Comparison of ENCODE assay signal across 12 mouse cellular contexts in the genomic region with DNA sequence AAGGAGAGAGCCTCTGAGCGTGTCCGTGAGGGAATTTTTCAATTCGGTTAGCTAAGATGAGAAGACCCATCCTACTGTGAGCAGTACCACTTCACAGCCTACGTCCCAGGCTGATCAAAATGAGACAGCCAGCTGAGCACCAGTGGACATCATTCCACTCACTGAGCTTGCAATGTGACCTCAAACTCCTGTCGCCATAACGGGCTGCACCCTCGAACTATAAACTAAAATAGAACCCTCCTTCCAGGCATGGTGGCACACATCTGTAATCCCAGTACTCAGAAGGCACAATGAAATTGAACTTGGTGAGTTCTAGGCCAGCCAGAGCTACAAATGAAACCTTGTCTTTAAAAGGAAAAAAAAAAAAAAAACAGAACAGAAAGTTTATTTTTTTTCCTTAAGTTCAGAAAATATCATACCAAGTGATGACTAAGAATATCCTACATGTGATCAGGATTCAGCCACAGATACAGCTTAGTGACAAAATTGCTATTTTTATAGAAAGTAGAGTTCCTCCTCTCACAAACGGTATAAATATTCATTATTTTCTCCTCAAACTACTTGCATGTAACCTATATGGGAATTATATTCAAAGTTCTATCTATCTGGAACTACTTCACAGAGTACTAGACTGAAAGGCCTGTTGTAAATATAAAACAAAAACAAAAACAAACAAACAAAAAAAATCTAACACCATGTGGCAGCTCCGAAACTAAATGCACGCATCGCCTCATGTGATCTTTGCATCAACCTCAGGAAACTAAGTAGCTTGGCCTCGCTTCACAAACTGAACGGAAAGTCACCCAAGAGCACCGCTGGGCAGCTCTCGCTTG. TPM values are rescaled to one million over a fixed set of nuclear protein-coding genes. Genes with fewer than 3 reads are reported as not detected.
DNase-seq lines count a peak whose midpoint lies in the region; ATAC-seq and TF ChIP-seq lines count a peak whose summit lies in the region.
"Had no signal": no experiment of that assay in that cellular context is flagged by ENCODE, and none has a peak within 500 bp of the region (broad histone marks: within the 10 kb centered on the region; RNA-seq: fewer than 3 reads in every experiment).

No protein-coding gene starts in this region.

- peak; percentile 87 for DNase-seq in heart, adult 11 months
- no peak for DNase-seq in layer of hippocampus, adult 2 months (ENCODE audit: low spot score in 2 of 2)
- DNase-seq in layer of hippocampus, postnatal 10 days (ENCODE audit: low spot score in 2 of 2): no peak
- DNase-seq in 3T3-L1 (ENCODE audit: low read depth, low spot score): peak; percentile 33
- DNase-seq in induced T-regulatory cell, adult 2 months (ENCODE audit: low read depth): peak; percentile 47
- DNase-seq in midbrain, postnatal 0 days (ENCODE audit: low spot score): no peak
- DNase-seq in midbrain, embryonic 14.5 days: no peak
- DNase-seq: layer of hippocampus, adult 9-11 months had no signal

- no peaks in the 10 kb centered on the region for H3K36me3 ChIP-seq in heart, embryonic 11.5 days (ENCODE audit: control insufficient read depth, insufficient read depth, low read length)
- no peaks in the 10 kb centered on the region for H3K36me3 ChIP-seq in midbrain, postnatal 0 days (ENCODE audit: insufficient read depth, low read length)
- no peaks in the 10 kb centered on the region for H3K36me3 ChIP-seq in midbrain, embryonic 14.5 days (ENCODE audit: control insufficient read depth, insufficient read depth, low read length)
- H3K36me3 ChIP-seq: forebrain, embryonic 10.5 days had no signal

- H3K4me3 ChIP-seq in heart, embryonic 11.5 days (ENCODE audit: low read depth, low read length): no peak overlapping the region
- H3K4me3 ChIP-seq in layer of hippocampus, adult 2 months: 0 out of 2 replicates have a peak overlapping the region, but pooled peaks have one; percentile 5
- no peak overlapping the region for H3K4me3 ChIP-seq in midbrain, postnatal 0 days (ENCODE audit: low read depth, low read length)
- no peak overlapping the region for H3K4me3 ChIP-seq in midbrain, embryonic 14.5 days (replicated peaks; ENCODE audit: low read depth, low read length)
- H3K4me3 ChIP-seq: forebrain, embryonic 10.5 days had no signal

- no peak for ATAC-seq in heart, embryonic 11.5 days (replicated peaks; ENCODE audit: insufficient number of reproducible peaks, low FRiP score, low TSS enrichment)
- no peak for ATAC-seq in midbrain, postnatal 0 days (ENCODE audit: low FRiP score)
- no peak for ATAC-seq in midbrain, embryonic 14.5 days (ENCODE audit: low FRiP score, low TSS enrichment)

- WGBS in heart, embryonic 11.5 days (ENCODE audit: insufficient replicate concordance): 82% methylated on average over 15 of the region's 15 CpGs
- 89% methylated on average over 15 of the region's 15 CpGs for WGBS in midbrain, postnatal 0 days
- WGBS in midbrain, embryonic 14.5 days: 91% methylated on average over 15 of the region's 15 CpGs

- no peak for TF ChIP-seq CTCF in layer of hippocampus, adult 2 months (conservative IDR thresholded peaks at IDR 0.05)
- TF ChIP-seq CTCF in midbrain, postnatal 0 days (IDR thresholded peaks at IDR 0.05): no peak

- no peak overlapping the region for H3K9ac ChIP-seq in heart, embryonic 11.5 days (ENCODE audit: low read depth, low read length)
- no peak overlapping the region for H3K9ac ChIP-seq in midbrain, postnatal 0 days (replicated peaks; ENCODE audit: low read length, poor library complexity, severe bottlenecking)
- no peak overlapping the region for H3K9ac ChIP-seq in midbrain, embryonic 14.5 days (replicated peaks; ENCODE audit: low read length)
- H3K9ac ChIP-seq: liver, embryonic 14.5 days had no signal

- H3K9me3 ChIP-seq in heart, embryonic 11.5 days (replicated peaks; ENCODE audit: control insufficient read depth, low read length): no peaks in the 10 kb centered on the region
- no peaks in the 10 kb centered on the region for H3K9me3 ChIP-seq in midbrain, postnatal 0 days (ENCODE audit: low read length)
- no peaks in the 10 kb centered on the region for H3K9me3 ChIP-seq in midbrain, embryonic 14.5 days (ENCODE audit: control insufficient read depth, low read length)
- H3K9me3 ChIP-seq: forebrain, embryonic 10.5 days had no signal

- peaks cover 20% of the 10 kb centered on the region for H3K4me1 ChIP-seq in heart, embryonic 11.5 days (ENCODE audit: control insufficient read depth, insufficient read depth, low read length)
- no peaks in the 10 kb centered on the region for H3K4me1 ChIP-seq in midbrain, postnatal 0 days (ENCODE audit: insufficient read depth, low read length)
- H3K4me1 ChIP-seq in midbrain, embryonic 14.5 days (ENCODE audit: control insufficient read depth, insufficient read depth, low read length): no peaks in the 10 kb centered on the region

- H3K27ac ChIP-seq in heart, embryonic 11.5 days (ENCODE audit: low read depth, low read length): no peak overlapping the region
- H3K27ac ChIP-seq in layer of hippocampus, adult 2 months: peak overlapping the region; percentile 87
- no peak overlapping the region for H3K27ac ChIP-seq in midbrain, postnatal 0 days (ENCODE audit: low read depth, low read length)
- no peak overlapping the region for H3K27ac ChIP-seq in midbrain, embryonic 14.5 days (replicated peaks; ENCODE audit: low read depth, low read length)
- H3K27ac ChIP-seq: forebrain, embryonic 10.5 days; liver, embryonic 14.5 days had no signal

- no peak overlapping the region for H3K4me2 ChIP-seq in heart, embryonic 11.5 days
- no peak overlapping the region for H3K4me2 ChIP-seq in midbrain, postnatal 0 days (ENCODE audit: low read depth, low read length, poor library complexity, severe bottlenecking)
- H3K4me2 ChIP-seq in midbrain, embryonic 14.5 days (ENCODE audit: low read length): no peak overlapping the region
- H3K4me2 ChIP-seq: midbrain, embryonic 11.5 days had no signal

- no peaks in the 10 kb centered on the region for H3K27me3 ChIP-seq in heart, embryonic 11.5 days (ENCODE audit: control insufficient read depth, insufficient read depth, low read length)
- no peaks in the 10 kb centered on the region for H3K27me3 ChIP-seq in midbrain, postnatal 0 days (ENCODE audit: insufficient read depth, low read length)
- no peaks in the 10 kb centered on the region for H3K27me3 ChIP-seq in midbrain, embryonic 14.5 days (ENCODE audit: control insufficient read depth, insufficient read depth, low read length)

RNA-seq across cellular contexts. Expression of gene Iqgap1, which starts 50.9 kb away (rescaled TPM):
- polyA plus RNA-seq in heart, embryonic 11.5 days (2014; fragmentation: Nextera tagmentation; extraction: Ambion mirVana): 33.5 and 35.9 TPM in 2 replicates
- 10 to 100 TPM; 19.4 to 21.6 TPM for total RNA-seq in layer of hippocampus, adult 2 months (2021)
- total RNA-seq in layer of hippocampus, postnatal 10 days (2021): 10 to 100 TPM; 28.8 to 37.8 TPM
- total RNA-seq in midbrain, postnatal 0 days (2014; rRNA removed): 20.6 and 31.0 TPM in 2 replicates
- 11.3 and 12.3 TPM in 2 replicates for polyA plus RNA-seq in midbrain, postnatal 0 days (2015; fragmentation: Nextera tagmentation; extraction: Ambion mirVana)
- 14.0 and 22.3 TPM in 2 replicates for polyA plus RNA-seq in midbrain, embryonic 14.5 days (2014; fragmentation: Nextera tagmentation; extraction: Ambion mirVana)

Comparison
In these comparisons a context has a peak if more than half of its experiments do, and no peak if none do; other contexts are left out.
1. DNase-seq: peak in heart, adult 11 months (single experiment), 3T3-L1 (single experiment) and induced T-regulatory cell, adult 2 months (single experiment); none in layer of hippocampus, adult 2 months (0 of 2), layer of hippocampus, postnatal 10 days (0 of 2), midbrain, postnatal 0 days (single experiment) and midbrain, embryonic 14.5 days (single experiment).